ENCODE assay signal across 10 mouse cellular contexts in genomic region chr12:78981131-78981530, GRCm38 (mm10). TPM values are rescaled to one million over a fixed set of nuclear protein-coding genes. Genes with fewer than 3 reads are reported as not detected.
DNase-seq lines count a peak whose midpoint lies in the region; ATAC-seq and TF ChIP-seq lines count a peak whose summit lies in the region.
"Had no signal": no experiment of that assay in that cellular context is flagged by ENCODE, and none has a peak within 500 bp of the region (broad histone marks: within the 10 kb centered on the region; RNA-seq: fewer than 3 reads in every experiment).

No protein-coding gene starts in this region.

- no peaks in the 10 kb centered on the region for H3K36me3 ChIP-seq in heart, embryonic 16.5 days (ENCODE audit: control insufficient read depth, insufficient read depth)
- H3K36me3 ChIP-seq in heart, embryonic 11.5 days (ENCODE audit: control insufficient read depth, insufficient read depth, low read length) = no peaks in the 10 kb centered on the region
- 0 out of 2 replicates have a peak, but pooled peaks cover 4% of the 10 kb centered on the region for H3K36me3 ChIP-seq in thymus, adult 2 months (ENCODE audit: control insufficient read depth, insufficient read depth, low read length)
- no peaks in the 10 kb centered on the region for H3K36me3 ChIP-seq in liver, embryonic 13.5 days
- no peaks in the 10 kb centered on the region for H3K36me3 ChIP-seq in stomach, postnatal 0 days (ENCODE audit: control insufficient read depth, insufficient read depth, low read length)
- H3K36me3 ChIP-seq: forebrain, embryonic 10.5 days had no signal

- ATAC-seq in heart, embryonic 16.5 days (replicated peaks; ENCODE audit: extremely low read depth, insufficient read depth, low FRiP score) = no peak
- ATAC-seq in heart, embryonic 11.5 days (replicated peaks; ENCODE audit: insufficient number of reproducible peaks, low FRiP score, low TSS enrichment) = no peak
- ATAC-seq in liver, embryonic 13.5 days (ENCODE audit: low read depth) = 0 out of 2 replicates have a peak, but pooled peaks have one; percentile 2
- no peak for ATAC-seq in stomach, postnatal 0 days (ENCODE audit: low FRiP score, low TSS enrichment)

- no peaks in the 10 kb centered on the region for H3K27me3 ChIP-seq in heart, embryonic 16.5 days (ENCODE audit: control insufficient read depth, insufficient read depth, low read length)
- no peaks in the 10 kb centered on the region for H3K27me3 ChIP-seq in heart, embryonic 11.5 days (ENCODE audit: control insufficient read depth, insufficient read depth, low read length)
- no peaks in the 10 kb centered on the region for H3K27me3 ChIP-seq in thymus, adult 2 months (ENCODE audit: control insufficient read depth, insufficient read depth, low read length)
- H3K27me3 ChIP-seq in liver, embryonic 13.5 days = no peaks in the 10 kb centered on the region
- no peaks in the 10 kb centered on the region for H3K27me3 ChIP-seq in stomach, postnatal 0 days (ENCODE audit: control insufficient read depth, insufficient read depth, low read length)

- H3K4me3 ChIP-seq in heart, embryonic 16.5 days (ENCODE audit: low read length) = no peak overlapping the region
- no peak overlapping the region for H3K4me3 ChIP-seq in heart, embryonic 11.5 days (ENCODE audit: low read depth, low read length)
- H3K4me3 ChIP-seq in thymus, adult 2 months (ENCODE audit: control insufficient read depth, insufficient read depth, low read length) = peak overlapping the region; percentile 53
- no peak overlapping the region for H3K4me3 ChIP-seq in liver, embryonic 13.5 days (replicated peaks)
- H3K4me3 ChIP-seq in stomach, postnatal 0 days (ENCODE audit: low read depth, low read length) = no peak overlapping the region
- H3K4me3 ChIP-seq: forebrain, embryonic 10.5 days had no signal

- WGBS in heart, embryonic 16.5 days = 84% methylated on average over 2 of the region's 2 CpGs
- WGBS in heart, embryonic 11.5 days (ENCODE audit: insufficient replicate concordance) = 75% methylated on average over 2 of the region's 2 CpGs
- 8% methylated on average over 2 of the region's 2 CpGs for WGBS in thymus, adult 2 months
- WGBS in liver, embryonic 13.5 days (ENCODE audit: insufficient replicate concordance) = 53% methylated on average over 2 of the region's 2 CpGs
- 75% methylated on average over 2 of the region's 2 CpGs for WGBS in stomach, postnatal 0 days

- H3K9me3 ChIP-seq in heart, embryonic 16.5 days (replicated peaks; ENCODE audit: control insufficient read depth, low read length) = no peaks in the 10 kb centered on the region
- H3K9me3 ChIP-seq in heart, embryonic 11.5 days (replicated peaks; ENCODE audit: control insufficient read depth, low read length) = no peaks in the 10 kb centered on the region
- H3K9me3 ChIP-seq in liver, embryonic 13.5 days (replicated peaks) = no peaks in the 10 kb centered on the region
- no peaks in the 10 kb centered on the region for H3K9me3 ChIP-seq in stomach, postnatal 0 days (ENCODE audit: control insufficient read depth, low read length)
- H3K9me3 ChIP-seq: forebrain, embryonic 10.5 days had no signal

- TF ChIP-seq EP300 in stomach, postnatal 0 days (optimal IDR thresholded peaks at IDR 0.05) = no peak

- no peak for TF ChIP-seq CTCF in thymus, adult 2 months (IDR thresholded peaks at IDR 0.05; ENCODE audit: borderline replicate concordance, control insufficient read depth, extremely low read depth, insufficient read depth, low read length, poor library complexity)
- no peak for TF ChIP-seq CTCF in stomach, postnatal 0 days (IDR thresholded peaks at IDR 0.05; ENCODE audit: low read depth)

- TF ChIP-seq POLR2A in thymus, adult 2 months (IDR thresholded peaks at IDR 0.05; ENCODE audit: control insufficient read depth, extremely low read depth, insufficient read depth, low read length, poor library complexity) = no peak

- H3K4me1 ChIP-seq in heart, embryonic 16.5 days (ENCODE audit: control insufficient read depth, insufficient read depth, low read length) = peaks cover 14% of the 10 kb centered on the region
- no peaks in the 10 kb centered on the region for H3K4me1 ChIP-seq in heart, embryonic 11.5 days (ENCODE audit: control insufficient read depth, insufficient read depth, low read length)
- peaks cover 40% of the 10 kb centered on the region for H3K4me1 ChIP-seq in thymus, adult 2 months (replicated peaks; ENCODE audit: control insufficient read depth, insufficient read depth, low read length)
- H3K4me1 ChIP-seq in liver, embryonic 13.5 days (replicated peaks) = peaks cover 29% of the 10 kb centered on the region
- no peaks in the 10 kb centered on the region for H3K4me1 ChIP-seq in stomach, postnatal 0 days (replicated peaks; ENCODE audit: control insufficient read depth, insufficient read depth)
- H3K4me1 ChIP-seq: forebrain, embryonic 10.5 days had no signal

- no peak for DNase-seq in thymus, adult 2 months
- DNase-seq in thymus, postnatal 4 days = no peak
- DNase-seq in liver, embryonic 13.5 days = no peak
- no peak for DNase-seq in stomach, postnatal 0 days (ENCODE audit: low spot score)
- no peak for DNase-seq in left cerebral cortex, adult 11 months (ENCODE audit: low spot score)
- no peak for DNase-seq in cerebellum, postnatal 36 days
- DNase-seq: cerebellum, adult 18-20 months had no signal

- H3K27ac ChIP-seq in heart, embryonic 16.5 days (ENCODE audit: low read length) = peak overlapping the region; percentile 39; the same call in 1 of the 2 replicates
- no peak overlapping the region for H3K27ac ChIP-seq in heart, embryonic 11.5 days (ENCODE audit: low read depth, low read length)
- H3K27ac ChIP-seq in thymus, adult 2 months (ENCODE audit: control insufficient read depth, insufficient read depth, low read length) = peak overlapping the region; percentile 94
- 0 out of 2 replicates have a peak overlapping the region, but pooled peaks have one; percentile 2 for H3K27ac ChIP-seq in liver, embryonic 13.5 days
- peak overlapping the region; percentile 45; the same call in 1 of the 2 replicates for H3K27ac ChIP-seq in stomach, postnatal 0 days (replicated peaks)
- H3K27ac ChIP-seq: forebrain, embryonic 10.5 days had no signal

- no peak overlapping the region for H3K9ac ChIP-seq in heart, embryonic 16.5 days (ENCODE audit: low read length)
- H3K9ac ChIP-seq in heart, embryonic 11.5 days (ENCODE audit: low read depth, low read length) = no peak overlapping the region
- no peak overlapping the region for H3K9ac ChIP-seq in liver, embryonic 13.5 days
- no peak overlapping the region for H3K9ac ChIP-seq in stomach, postnatal 0 days (ENCODE audit: low read length)

- 0 out of 2 replicates have a peak overlapping the region, but pooled peaks have one; percentile 1 for H3K4me2 ChIP-seq in heart, embryonic 16.5 days (ENCODE audit: low read depth, low read length)
- no peak overlapping the region for H3K4me2 ChIP-seq in heart, embryonic 11.5 days
- peak overlapping the region; percentile 47 for H3K4me2 ChIP-seq in liver, embryonic 13.5 days
- no peak overlapping the region for H3K4me2 ChIP-seq in stomach, postnatal 0 days (replicated peaks; ENCODE audit: low read depth)

RNA-seq across cellular contexts. Expression of gene Tmem229b, which starts 26.3 kb away (rescaled TPM):
- 3.9 and 4.7 TPM in 2 replicates for polyA plus RNA-seq in heart, embryonic 16.5 days (2015; fragmentation: Nextera tagmentation; extraction: Ambion mirVana)
- polyA plus RNA-seq in heart, embryonic 11.5 days (2014; fragmentation: Nextera tagmentation; extraction: Ambion mirVana) = 1.6 and 1.8 TPM in 2 replicates
- polyA plus RNA-seq in thymus, adult 2 months (2012; rRNA removed) = 82.4 and 82.7 TPM in 2 replicates
- polyA plus RNA-seq in liver, embryonic 13.5 days (2015; fragmentation: Nextera tagmentation; extraction: Ambion mirVana) = 2.5 and 3.5 TPM in 2 replicates
- polyA plus RNA-seq in stomach, postnatal 0 days (2015; fragmentation: Nextera tagmentation; extraction: Ambion mirVana) = 4.7 and 4.9 TPM in 2 replicates

RNA-seq across cellular contexts. Expression of gene Plekhh1, which starts 47.8 kb away (rescaled TPM):
- polyA plus RNA-seq in heart, embryonic 16.5 days (2015; fragmentation: Nextera tagmentation; extraction: Ambion mirVana) = 1.8 and 2.8 TPM in 2 replicates
- polyA plus RNA-seq in heart, embryonic 11.5 days (2014; fragmentation: Nextera tagmentation; extraction: Ambion mirVana) = 2.7 and 3.8 TPM in 2 replicates
- polyA plus RNA-seq in thymus, adult 2 months (2012; rRNA removed) = 0.96 and 1.1 TPM in 2 replicates
- polyA plus RNA-seq in liver, embryonic 13.5 days (2015; fragmentation: Nextera tagmentation; extraction: Ambion mirVana) = 0.13 and 0.31 TPM in 2 replicates
- 6.1 and 6.9 TPM in 2 replicates for polyA plus RNA-seq in stomach, postnatal 0 days (2015; fragmentation: Nextera tagmentation; extraction: Ambion mirVana)

Comparison
In these comparisons a context has a peak if more than half of its experiments do, and no peak if none do; other contexts are left out.
1. H3K4me2 ChIP-seq: peak in heart, embryonic 16.5 days (single experiment) and liver, embryonic 13.5 days (single experiment); none in heart, embryonic 11.5 days (single experiment) and stomach, postnatal 0 days (single experiment).
2. RNA of gene Tmem229b, which starts 26.3 kb away (polyA plus RNA-seq): 82.4 to 82.7 TPM in thymus, adult 2 months; 3.9 to 4.7 TPM in heart, embryonic 16.5 days, 4.7 to 4.9 TPM in stomach, postnatal 0 days, 2.5 to 3.5 TPM in liver, embryonic 13.5 days and 1.6 to 1.8 TPM in heart, embryonic 11.5 days; every median in the first group is over 10 times any median in the second.